Mouse (Mus musculus): Measurements from ENCODE around the gene Slc35c2. TPM values are rescaled to one million over a fixed set of nuclear protein-coding genes. Genes with fewer than 3 reads are reported as not detected.

Slc35c2 gene
- total and polyA plus RNA-seq, 2 experiments: 13.5 to 52.1 TPM

GRCm38 (mm10) chr2:165252381-165252780 is 35.3 kb downstream of the Slc35c2 start:
- no peak for DNase-seq (ENCODE audit: extremely low read depth, low read depth, low spot score)
- 76% methylated on average over 8 of the region's 8 CpGs for WGBS
- H3K4me3 ChIP-seq (ENCODE audit: insufficient read depth, low read depth, low read length): no peak overlapping the region
- TF ChIP-seq CTCF (IDR thresholded peaks at IDR 0.05; ENCODE audit: low read depth, low read length) (no peak), POLR2A (IDR thresholded peaks at IDR 0.05; ENCODE audit: extremely low read depth, insufficient read depth, low read length) (no peak)
- H3K27ac ChIP-seq (replicated peaks; ENCODE audit: insufficient read depth, low read depth, low read length): no peak overlapping the region
- no peaks in the 10 kb centered on the region for H3K79me2 ChIP-seq (ENCODE audit: control insufficient read depth, insufficient read depth, low read length)
- no peaks in the 10 kb centered on the region for H3K36me3 ChIP-seq (ENCODE audit: control insufficient read depth, insufficient read depth, low read length)
- no peaks in the 10 kb centered on the region for H3K4me1 ChIP-seq (ENCODE audit: control insufficient read depth, insufficient read depth, low read length)
- no peak overlapping the region for H3K9ac ChIP-seq (ENCODE audit: low read depth, low read length)
- H3K27me3 ChIP-seq (ENCODE audit: control insufficient read depth, insufficient read depth, low read length): no peaks in the 10 kb centered on the region; the same call in 1 of the 2 replicates

GRCm38 (mm10) chr2:165250903-165251302 is 36.8 kb downstream of the Slc35c2 start:
- no peak overlapping the region for H3K4me3 ChIP-seq (ENCODE audit: insufficient read depth, low read depth, low read length)
- no peak overlapping the region for H3K27ac ChIP-seq (replicated peaks; ENCODE audit: insufficient read depth, low read depth, low read length)
- H3K79me2 ChIP-seq (ENCODE audit: control insufficient read depth, insufficient read depth, low read length): no peaks in the 10 kb centered on the region
- H3K4me1 ChIP-seq (ENCODE audit: control insufficient read depth, insufficient read depth, low read length): no peaks in the 10 kb centered on the region
- no peaks in the 10 kb centered on the region; the same call in 1 of the 2 replicates for H3K27me3 ChIP-seq (ENCODE audit: control insufficient read depth, insufficient read depth, low read length)
- H3K9ac ChIP-seq (ENCODE audit: low read depth, low read length): no peak overlapping the region
- no peak for DNase-seq (ENCODE audit: extremely low read depth, low read depth, low spot score)
- H3K36me3 ChIP-seq (ENCODE audit: control insufficient read depth, insufficient read depth, low read length): no peaks in the 10 kb centered on the region
- TF ChIP-seq CTCF (IDR thresholded peaks at IDR 0.05; ENCODE audit: low read depth, low read length) (no peak), POLR2A (IDR thresholded peaks at IDR 0.05; ENCODE audit: extremely low read depth, insufficient read depth, low read length) (no peak)
- WGBS: 48% methylated on average over 1 of the region's 1 CpGs

DNA sequence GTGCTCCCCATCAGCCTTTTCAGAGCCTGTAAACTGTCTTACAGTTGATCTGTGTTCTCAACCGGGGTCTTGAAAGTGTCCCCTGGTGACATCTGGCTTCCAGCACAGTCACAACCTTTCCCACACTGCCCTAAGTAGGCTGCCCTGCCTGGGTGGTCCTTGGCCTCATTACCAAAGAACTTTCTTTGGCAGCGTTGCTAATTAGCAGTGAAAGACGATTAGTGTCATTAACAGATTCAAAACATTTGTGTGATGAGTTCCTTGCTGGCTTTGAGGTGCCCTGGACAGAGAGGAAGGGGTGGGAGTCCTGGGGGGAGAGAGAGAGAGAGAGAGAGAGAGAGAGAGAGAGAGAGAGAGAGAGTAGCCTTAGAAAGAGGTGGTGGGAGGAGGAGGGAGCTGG is 38.7 kb downstream of the Slc35c2 start:
- DNase-seq (ENCODE audit: extremely low read depth, low read depth, low spot score): no peak
- H3K27me3 ChIP-seq (ENCODE audit: control insufficient read depth, insufficient read depth, low read length): peaks cover 6% of the 10 kb centered on the region; the same call in 1 of the 2 replicates
- H3K27ac ChIP-seq (replicated peaks; ENCODE audit: insufficient read depth, low read depth, low read length): no peak overlapping the region
- no peak overlapping the region for H3K9ac ChIP-seq (ENCODE audit: low read depth, low read length)
- no peaks in the 10 kb centered on the region for H3K4me1 ChIP-seq (ENCODE audit: control insufficient read depth, insufficient read depth, low read length)
- TF ChIP-seq CTCF (IDR thresholded peaks at IDR 0.05; ENCODE audit: low read depth, low read length): no peak
- TF ChIP-seq POLR2A (IDR thresholded peaks at IDR 0.05; ENCODE audit: extremely low read depth, insufficient read depth, low read length): no peak
- no peaks in the 10 kb centered on the region for H3K36me3 ChIP-seq (ENCODE audit: control insufficient read depth, insufficient read depth, low read length)
- no peaks in the 10 kb centered on the region for H3K79me2 ChIP-seq (ENCODE audit: control insufficient read depth, insufficient read depth, low read length)
- WGBS: 43% methylated on average over 3 of the region's 3 CpGs
- no peak overlapping the region for H3K4me3 ChIP-seq (ENCODE audit: insufficient read depth, low read depth, low read length)

GRCm38 (mm10) chr2:165246349-165246748 is 41.3 kb downstream of the Slc35c2 start:
- H3K79me2 ChIP-seq (ENCODE audit: control insufficient read depth, insufficient read depth, low read length): no peaks in the 10 kb centered on the region
- TF ChIP-seq POLR2A (IDR thresholded peaks at IDR 0.05; ENCODE audit: extremely low read depth, insufficient read depth, low read length) (no peak), CTCF (IDR thresholded peaks at IDR 0.05; ENCODE audit: low read depth, low read length) (no peak)
- no peak overlapping the region for H3K27ac ChIP-seq (replicated peaks; ENCODE audit: insufficient read depth, low read depth, low read length)
- H3K9ac ChIP-seq (ENCODE audit: low read depth, low read length): no peak overlapping the region
- no peaks in the 10 kb centered on the region for H3K4me1 ChIP-seq (ENCODE audit: control insufficient read depth, insufficient read depth, low read length)
- H3K4me3 ChIP-seq (ENCODE audit: insufficient read depth, low read depth, low read length): no peak overlapping the region
- DNase-seq (ENCODE audit: extremely low read depth, low read depth, low spot score): no peak
- H3K27me3 ChIP-seq (ENCODE audit: control insufficient read depth, insufficient read depth, low read length): peaks cover 8% of the 10 kb centered on the region
- 25% methylated on average over 11 of the region's 11 CpGs for WGBS
- no peaks in the 10 kb centered on the region for H3K36me3 ChIP-seq (ENCODE audit: control insufficient read depth, insufficient read depth, low read length)

- Histone ChIP-seq H3K4me1 (ENCODE audit: control insufficient read depth, insufficient read depth, low read length) (no peaks in the 10 kb centered on the region), H3K4me3 (ENCODE audit: insufficient read depth, low read depth, low read length) (no peak overlapping the region), H3K79me2 (ENCODE audit: control insufficient read depth, insufficient read depth, low read length) (no peaks in the 10 kb centered on the region), H3K27ac (replicated peaks; ENCODE audit: insufficient read depth, low read depth, low read length) (no peak overlapping the region), H3K9ac (ENCODE audit: low read depth, low read length) (no peak overlapping the region), H3K27me3 (ENCODE audit: control insufficient read depth, insufficient read depth, low read length) (peaks cover 16% of the 10 kb centered on the region), H3K36me3 (ENCODE audit: control insufficient read depth, insufficient read depth, low read length) (no peaks in the 10 kb centered on the region)
- no peak for TF ChIP-seq CTCF (IDR thresholded peaks at IDR 0.05; ENCODE audit: low read depth, low read length)
- TF ChIP-seq POLR2A (IDR thresholded peaks at IDR 0.05; ENCODE audit: extremely low read depth, insufficient read depth, low read length): no peak
- DNase-seq (ENCODE audit: extremely low read depth, low read depth, low spot score): no peak
- 9% methylated on average over 11 of the region's 11 CpGs for WGBS
These were observed 44.4 kb downstream of the Slc35c2 start for GRCm38 (mm10) chr2:165243122-165243720.

GRCm38 (mm10) chr2:165242575-165242974 is 45.1 kb downstream of the Slc35c2 start:
- DNase-seq (ENCODE audit: extremely low read depth, low read depth, low spot score): no peak
- peaks cover 16% of the 10 kb centered on the region for H3K27me3 ChIP-seq (ENCODE audit: control insufficient read depth, insufficient read depth, low read length)
- H3K27ac ChIP-seq (replicated peaks; ENCODE audit: insufficient read depth, low read depth, low read length): no peak overlapping the region
- no peak for TF ChIP-seq POLR2A (IDR thresholded peaks at IDR 0.05; ENCODE audit: extremely low read depth, insufficient read depth, low read length)
- TF ChIP-seq CTCF (IDR thresholded peaks at IDR 0.05; ENCODE audit: low read depth, low read length): no peak
- H3K4me3 ChIP-seq (ENCODE audit: insufficient read depth, low read depth, low read length): no peak overlapping the region
- WGBS: 3% methylated on average over 13 of the region's 13 CpGs
- no peaks in the 10 kb centered on the region for H3K36me3 ChIP-seq (ENCODE audit: control insufficient read depth, insufficient read depth, low read length)
- H3K4me1 ChIP-seq (ENCODE audit: control insufficient read depth, insufficient read depth, low read length): no peaks in the 10 kb centered on the region
- H3K79me2 ChIP-seq (ENCODE audit: control insufficient read depth, insufficient read depth, low read length): no peaks in the 10 kb centered on the region
- H3K9ac ChIP-seq (ENCODE audit: low read depth, low read length): no peak overlapping the region

All from liver, adult 2 months (tissue).